Mouse (Mus musculus) embryonic fibroblast, embryonic 13.5 days (primary cell): ENCODE measurements around the gene Usp29. TPM values are rescaled to one million over a fixed set of nuclear protein-coding genes. Genes with fewer than 3 reads are reported as not detected.
"Not testable (repeated sequence)": the region's sequence is repeated elsewhere in the genome, so short reads cannot be mapped to it uniquely, and the experiment has no call there.

Experiments used
- H3K27ac ChIP-seq: 2 replicates; pipeline ENCODE4 v1.5.1; 2012; ENCODE audit warnings: low read length, control low read depth, inconsistent platforms; ENCODE audit not compliant: insufficient read depth
- H3K4me1 ChIP-seq: 2 replicates; pipeline ENCODE4 v1.6.1; 2011; ENCODE audit warnings: low read length; ENCODE audit not compliant: control insufficient read depth, insufficient read depth
- H3K4me3 ChIP-seq: 2 replicates; pipeline ENCODE4 v1.5.1; 2011; ENCODE audit warnings: mild to moderate bottlenecking, control low read depth, low read length; ENCODE audit not compliant: insufficient read depth
- CTCF ChIP-seq: IDR thresholded peaks from 2 replicates; pipeline ENCODE4 v1.5.1; 2011; ENCODE audit warnings: mild to moderate bottlenecking, control low read depth, low read length, moderate library complexity, borderline replicate concordance; ENCODE audit not compliant: insufficient read depth
- POLR2A ChIP-seq: IDR thresholded peaks from 2 replicates; pipeline ENCODE4 v1.6.1; 2011; ENCODE audit warnings: low read depth, mild to moderate bottlenecking, control low read depth, low read length, moderate library complexity
- polyA plus RNA-seq: library from polyadenylated mRNA; stranded (reverse); fragments of >200 nt; gene quantifications from 2 replicates; pipeline ENCODE4 v1.2.4, GENCODE M21; 2011; ENCODE audit warnings: low read depth; ENCODE audit not compliant: missing spikeins, insufficient read length

The Usp29 gene
- polyA plus RNA-seq, 1 experiment, result 4.9 TPM

DNA sequence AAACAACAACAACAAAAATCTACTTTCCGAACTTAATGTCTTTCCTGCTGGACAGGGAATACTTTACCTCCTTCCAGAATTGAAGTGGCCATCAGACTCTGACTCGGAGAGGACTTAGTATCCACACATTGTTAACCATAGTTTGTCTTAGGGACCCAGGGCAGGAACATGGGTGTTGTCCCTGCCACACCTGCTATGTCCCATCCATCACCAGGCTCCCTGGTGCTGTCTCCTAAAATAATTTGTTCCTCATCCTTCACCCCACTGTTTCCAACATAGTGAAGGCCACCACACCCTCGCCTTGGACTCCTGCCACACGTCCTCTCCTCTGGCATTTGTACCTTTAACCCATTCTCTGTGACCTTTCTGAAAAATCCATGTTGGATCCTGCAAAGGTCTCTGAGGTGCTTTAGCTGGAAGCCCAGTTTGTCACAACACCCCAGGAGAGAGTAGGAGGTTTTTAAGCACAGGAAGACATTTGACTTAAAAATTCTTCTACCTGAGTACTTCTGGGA, 26.5 kb downstream of the Usp29 start:
- Histone ChIP-seq H3K4me3 (no peak overlapping the region), H3K27ac (no peak overlapping the region), H3K4me1 (peaks cover 3% of the 10 kb centered on the region; the same call in 1 of the 2 replicates)
- no peak for TF ChIP-seq CTCF
- TF ChIP-seq POLR2A, result no peak

DNA sequence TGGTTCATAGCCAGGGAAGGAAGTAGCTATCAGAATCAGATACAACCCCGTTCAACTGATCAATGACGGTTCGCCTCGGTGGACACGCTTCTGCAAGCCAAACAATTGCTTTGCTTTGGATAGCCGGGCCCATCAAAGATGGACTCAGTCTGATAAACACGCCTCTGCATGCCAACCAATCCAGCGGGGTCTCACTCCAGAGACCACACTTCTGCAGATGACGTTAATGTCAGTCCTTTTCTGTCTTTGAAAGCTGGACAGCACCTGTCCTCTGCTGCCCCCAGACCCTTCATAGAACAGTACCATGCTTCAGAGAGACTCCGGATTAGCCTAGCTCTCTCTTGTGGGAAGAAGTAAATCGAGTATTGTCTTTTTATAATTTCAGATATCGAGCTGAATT, 29.3 kb downstream of the Usp29 start:
- Histone ChIP-seq H3K27ac (no peak overlapping the region), H3K4me1 (peaks cover 3% of the 10 kb centered on the region; the same call in 1 of the 2 replicates), H3K4me3 (no peak overlapping the region)
- TF ChIP-seq POLR2A (no peak), CTCF (no peak)

DNA sequence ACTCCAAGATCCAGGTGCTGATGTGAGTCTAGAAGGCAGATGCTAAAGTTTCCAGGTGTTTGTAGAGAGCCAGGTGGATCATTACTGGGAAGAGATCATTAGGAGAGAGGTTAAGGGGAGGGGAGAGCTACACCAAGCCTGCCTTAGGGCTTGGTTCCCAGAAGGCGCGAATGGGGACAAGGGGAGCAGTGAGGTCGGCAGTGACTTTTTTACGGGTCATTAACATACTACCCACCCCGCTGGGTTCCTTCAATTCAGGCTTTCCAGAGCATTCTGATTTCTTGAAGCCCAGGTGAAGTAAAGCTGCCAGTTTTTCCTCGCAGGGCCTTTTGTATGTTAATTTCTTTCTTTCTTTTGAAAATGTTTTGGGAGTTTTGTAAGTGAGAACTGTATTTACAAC, 29.8 kb downstream of the Usp29 start:
- no peak overlapping the region for H3K27ac ChIP-seq
- no peak overlapping the region for H3K4me3 ChIP-seq
- TF ChIP-seq CTCF (no peak), POLR2A (no peak)
- peaks cover 3% of the 10 kb centered on the region; the same call in 1 of the 2 replicates for H3K4me1 ChIP-seq

DNA sequence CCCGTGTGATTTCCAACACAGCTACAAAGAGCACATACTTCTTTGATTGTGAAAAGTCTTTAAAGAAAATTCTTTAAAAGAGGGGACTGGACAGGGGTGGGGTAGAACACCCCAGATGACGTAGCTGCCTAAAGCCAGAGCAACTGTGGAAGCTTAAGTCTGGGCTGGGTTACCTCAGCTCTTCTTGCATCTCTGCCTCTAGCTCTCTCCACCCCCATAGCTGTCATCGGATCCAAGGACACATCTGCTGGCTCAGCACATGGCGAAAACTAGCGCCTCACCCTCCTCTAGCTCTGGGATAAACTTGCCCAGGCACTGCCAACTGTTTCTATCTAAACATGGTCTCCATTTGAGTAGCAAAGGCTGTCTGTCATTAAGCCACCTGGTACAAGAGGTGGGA, 34.9 kb downstream of the Usp29 start:
- H3K27ac ChIP-seq, result no peak overlapping the region
- peaks cover 3% of the 10 kb centered on the region; the same call in 1 of the 2 replicates for H3K4me1 ChIP-seq
- TF ChIP-seq POLR2A, result no peak
- TF ChIP-seq CTCF, result no peak
- no peak overlapping the region for H3K4me3 ChIP-seq

DNA sequence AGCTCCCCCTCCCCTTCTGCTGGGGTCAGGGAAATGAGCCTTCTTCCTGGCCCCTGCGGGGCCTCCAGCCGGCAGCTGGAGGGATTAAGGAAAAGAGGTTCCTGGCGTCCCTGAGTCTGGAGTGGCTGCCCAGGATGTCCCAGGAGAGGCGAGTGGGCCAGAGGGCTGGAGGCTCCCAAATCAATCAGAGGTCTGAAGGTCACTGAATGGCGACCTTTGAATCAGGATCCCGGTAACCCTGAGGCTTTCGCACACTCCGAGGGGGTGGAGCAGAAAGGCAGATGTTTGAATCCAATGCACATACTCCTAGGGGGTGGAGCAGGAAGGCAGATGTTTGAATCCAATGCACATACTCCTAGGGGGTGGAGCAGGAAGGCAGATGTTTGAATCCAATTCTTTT, 39.9 kb downstream of the Usp29 start:
- TF ChIP-seq CTCF (no peak), POLR2A (no peak)

DNA sequence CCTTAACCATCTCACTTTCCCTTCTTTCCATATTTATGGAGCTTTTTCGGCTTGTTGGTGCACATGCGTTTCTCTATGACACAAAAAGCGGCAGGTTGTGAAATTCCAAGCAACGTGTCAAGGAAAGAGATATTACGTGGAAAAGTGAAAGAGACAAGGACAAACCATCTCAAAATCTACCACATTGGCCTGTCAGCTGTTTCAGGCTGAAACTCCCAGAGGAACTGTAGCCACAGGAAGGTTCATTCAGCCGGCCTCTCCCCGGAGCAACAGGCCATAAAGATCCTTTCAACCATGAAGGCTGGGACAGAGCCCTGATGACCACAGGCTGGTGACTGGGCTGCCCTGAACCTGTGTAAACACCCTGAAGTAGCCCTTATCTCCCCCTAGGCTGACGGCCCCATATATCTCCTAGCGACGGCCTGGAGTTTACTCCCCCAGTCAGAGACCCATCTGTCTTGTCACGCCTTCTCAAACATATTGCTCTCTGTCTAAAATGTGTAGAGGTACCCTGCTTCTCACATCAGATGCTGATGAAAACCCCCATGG, 43.6 kb downstream of the Usp29 start:
- peaks cover 16% of the 10 kb centered on the region for H3K4me1 ChIP-seq
- not testable (repeated sequence) for H3K4me3 ChIP-seq, H3K27ac ChIP-seq

More for the DNA sequence above, 39.9 kb downstream of the Usp29 start:
- Histone ChIP-seq H3K4me1 (no peaks in the 10 kb centered on the region), H3K4me3 (no peak overlapping the region), H3K27ac (no peak overlapping the region)

DNA sequence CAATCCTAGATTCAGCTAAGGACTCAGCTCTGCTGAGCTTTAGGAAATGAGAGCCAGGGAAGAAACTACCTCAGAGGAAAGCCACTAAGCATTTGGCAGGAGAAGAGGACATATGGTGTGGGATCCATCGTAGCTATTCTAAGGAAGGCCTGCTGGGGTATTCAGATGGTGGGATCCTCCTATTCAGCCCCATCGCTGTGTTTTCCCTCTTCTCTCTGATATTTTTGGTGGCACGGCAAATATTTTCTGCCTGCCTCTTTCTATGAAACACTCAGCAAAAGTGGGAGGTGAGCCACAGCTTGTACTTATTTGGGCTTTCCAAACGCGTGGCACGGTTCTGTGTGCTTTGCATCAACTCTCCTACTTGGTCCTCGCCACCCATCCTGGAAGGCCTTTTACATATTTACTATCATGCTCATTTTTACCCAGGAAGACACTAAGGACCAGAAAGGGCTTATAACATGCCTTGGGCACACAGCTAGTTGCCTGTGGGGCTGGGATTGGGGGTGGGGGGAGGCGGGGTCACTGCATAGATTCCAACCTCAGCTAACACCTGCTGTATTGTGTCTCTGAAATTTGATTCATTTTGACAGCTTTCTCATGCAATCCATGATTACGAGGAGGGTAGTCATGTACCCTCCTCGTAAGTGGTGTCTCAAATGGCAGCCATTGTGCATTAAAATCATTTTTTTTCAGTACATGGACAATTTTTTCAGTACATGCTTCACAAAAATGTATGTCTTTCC, 46.1 kb downstream of the Usp29 start:
- no peak overlapping the region for H3K4me3 ChIP-seq
- TF ChIP-seq POLR2A (no peak), CTCF (no peak)
- peaks cover 16% of the 10 kb centered on the region for H3K4me1 ChIP-seq
- peak overlapping the region; percentile 60 for H3K27ac ChIP-seq

DNA sequence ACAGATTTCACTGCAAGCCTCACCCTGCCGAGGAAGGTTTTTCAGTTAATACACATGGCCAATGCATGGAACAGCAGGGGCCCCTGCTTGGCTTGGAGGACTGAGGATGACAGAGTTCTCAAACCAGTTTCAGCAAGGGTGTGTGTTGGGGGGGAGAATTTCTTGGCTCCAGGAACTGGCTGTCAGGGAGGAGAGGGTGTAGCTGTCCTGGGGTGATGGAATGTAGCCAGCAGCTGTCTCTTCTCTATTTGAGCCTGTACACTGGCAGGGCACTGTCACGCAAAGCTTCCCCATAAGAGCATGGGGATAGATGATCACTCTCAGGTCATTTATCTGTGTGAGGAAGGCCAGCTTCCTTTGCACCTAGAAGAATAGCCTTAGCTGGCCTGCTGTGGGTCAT, 46.7 kb downstream of the Usp29 start:
- Histone ChIP-seq H3K27ac (peak overlapping the region; percentile 60), H3K4me3 (no peak overlapping the region), H3K4me1 (peaks cover 21% of the 10 kb centered on the region)
- TF ChIP-seq CTCF (no peak), POLR2A (no peak)

DNA sequence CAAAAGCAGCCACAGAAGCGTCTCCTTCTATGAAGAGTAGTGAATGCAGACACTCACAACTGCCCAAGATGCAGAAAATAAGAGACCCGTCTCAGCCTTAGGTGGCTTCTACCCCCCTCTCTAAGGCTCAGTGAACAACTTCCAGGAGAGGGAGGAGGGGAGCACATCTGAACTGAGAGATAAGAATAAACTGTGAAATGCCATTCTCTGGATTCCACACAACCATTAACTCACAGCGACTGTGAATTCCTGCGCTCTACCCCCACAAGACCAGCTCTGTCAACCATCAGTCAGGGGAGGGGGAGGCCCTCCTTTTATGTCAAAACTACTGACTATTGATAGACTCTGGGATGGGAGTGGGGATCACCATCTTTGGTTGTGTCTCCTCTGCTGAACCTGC, 47.3 kb downstream of the Usp29 start:
- Histone ChIP-seq H3K4me3 (no peak overlapping the region), H3K27ac (peak overlapping the region; percentile 74), H3K4me1 (peaks cover 24% of the 10 kb centered on the region)
- TF ChIP-seq CTCF (no peak), POLR2A (no peak)

DNA sequence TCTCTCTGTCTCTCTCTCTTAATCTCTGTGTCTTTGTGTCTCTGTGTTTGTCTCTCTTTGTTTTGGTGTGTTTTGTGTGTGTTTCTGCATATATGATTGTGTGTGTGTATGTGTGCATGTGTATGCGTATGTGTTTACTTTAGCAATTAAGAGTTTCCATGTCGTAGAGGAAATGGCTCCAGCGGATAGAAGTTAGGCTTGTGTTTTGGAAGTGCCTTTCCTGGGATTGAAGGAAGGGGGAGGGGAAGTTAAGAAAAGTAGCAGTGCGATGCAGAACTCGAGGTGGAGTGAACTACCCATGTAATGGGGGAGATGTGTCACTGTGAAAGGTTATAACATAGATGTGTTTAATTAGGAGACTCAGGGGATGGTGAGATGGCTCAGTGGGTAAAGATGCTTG, 48.8 kb downstream of the Usp29 start:
- Histone ChIP-seq H3K4me1 (peaks cover 25% of the 10 kb centered on the region), H3K4me3 (no peak overlapping the region), H3K27ac (peak overlapping the region; percentile 56; the same call in 1 of the 2 replicates)
- TF ChIP-seq CTCF (no peak), POLR2A (no peak)

DNA sequence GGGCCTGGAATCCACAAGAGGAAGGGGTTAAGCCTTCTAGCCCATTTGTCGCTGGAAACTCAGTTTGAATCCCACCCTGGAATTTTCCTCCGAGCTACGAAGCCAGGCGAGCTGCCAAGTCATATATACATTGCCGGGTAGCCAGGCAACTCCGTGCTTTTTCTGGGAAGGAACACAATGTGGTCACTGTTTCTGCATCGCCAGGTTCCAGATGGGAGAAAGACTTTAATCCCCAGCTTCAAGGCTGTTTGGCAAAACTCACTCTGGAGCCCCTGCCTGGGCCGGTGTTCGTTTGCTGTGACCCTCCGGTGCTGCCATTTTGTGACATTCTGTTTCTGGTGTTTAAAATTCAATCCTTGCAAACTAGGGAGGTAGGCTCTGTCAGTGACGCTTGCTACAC, 51.2 kb downstream of the Usp29 start:
- peaks cover 30% of the 10 kb centered on the region for H3K4me1 ChIP-seq
- no peak for TF ChIP-seq POLR2A
- no peak for TF ChIP-seq CTCF
- peak overlapping the region; percentile 80 for H3K27ac ChIP-seq
- H3K4me3 ChIP-seq, result no peak overlapping the region
